Mouse (Mus musculus) stomach, postnatal 0 days (tissue): ENCODE data around the gene 4930407I10Rik.

ENCODE experiments used
- CTCF ChIP-seq: IDR thresholded peaks from 2 replicates; pipeline ENCODE4 v1.5.1; 2016; ENCODE audit warnings: antibody characterized with exemption, low read depth, mild to moderate bottlenecking, moderate library complexity
- EP300 ChIP-seq: optimal IDR thresholded peaks from 2 replicates; pipeline ENCODE3; 2016; ENCODE audit warnings: antibody characterized with exemption

GRCm38 (mm10) chr15:82052544-82052943 lies 6.4 kb upstream of the 4930407I10Rik start:
- TF ChIP-seq CTCF (no peak), EP300 (no peak)
